Mouse (Mus musculus) liver, adult 2 months (tissue): ENCODE results near the gene Dusp14. TPM values are rescaled to one million over a fixed set of nuclear protein-coding genes. Genes with fewer than 3 reads are reported as not detected.

Experiments used
- DNase-seq: peaks from one replicate; pipeline ENCODE4 v3.0.0-alpha.2; 2011; ENCODE audit warnings: low read depth, low spot score; ENCODE audit errors: extremely low read depth
- H3K27ac ChIP-seq: fragments of 200-500 bp; replicated peaks from 2 replicates; pipeline ENCODE4 v1.5.1; 2012; ENCODE audit warnings: low read depth, mild to moderate bottlenecking, control low read depth, inconsistent platforms, low read length; ENCODE audit not compliant: insufficient read depth
- H3K27me3 ChIP-seq: fragments of 200-500 bp; 2 replicates; pipeline ENCODE4 v1.6.1; 2012; ENCODE audit warnings: mild to moderate bottlenecking, moderate library complexity, low read length, inconsistent platforms; ENCODE audit not compliant: control insufficient read depth, insufficient read depth
- H3K36me3 ChIP-seq: fragments of 200-500 bp; 2 replicates; pipeline ENCODE4 v1.6.1; 2012; ENCODE audit warnings: low read length, inconsistent platforms; ENCODE audit not compliant: control insufficient read depth, insufficient read depth
- H3K4me1 ChIP-seq: fragments of 200-500 bp; 2 replicates; pipeline ENCODE4 v1.6.1; 2011; ENCODE audit warnings: low read length; ENCODE audit not compliant: control insufficient read depth, insufficient read depth
- H3K4me3 ChIP-seq: fragments of 200-500 bp; 2 replicates; pipeline ENCODE4 v1.5.1; 2011; ENCODE audit warnings: low read depth, mild to moderate bottlenecking, control low read depth, low read length, moderate library complexity; ENCODE audit not compliant: insufficient read depth
- H3K79me2 ChIP-seq: fragments of 200-500 bp; 2 replicates; pipeline ENCODE4 v1.6.1; 2012; ENCODE audit warnings: inconsistent platforms, mild to moderate bottlenecking, low read length, moderate library complexity; ENCODE audit not compliant: control insufficient read depth, insufficient read depth
- H3K9ac ChIP-seq: fragments of 200-500 bp; 2 replicates; pipeline ENCODE4 v1.6.1; 2012; ENCODE audit warnings: low read depth, mild to moderate bottlenecking, control low read depth, inconsistent platforms, low read length
- CTCF ChIP-seq: fragments of 200-500 bp; IDR thresholded peaks from 2 replicates; pipeline ENCODE4 v1.5.1; 2011; ENCODE audit warnings: low read depth, low read length, control low read depth
- POLR2A ChIP-seq: fragments of 200-500 bp; IDR thresholded peaks from 2 replicates; pipeline ENCODE4 v1.6.1; 2011; ENCODE audit warnings: low read length, control low read depth; ENCODE audit not compliant: insufficient read depth; ENCODE audit errors: extremely low read depth
- WGBS: fragments of 180-500 bp; shearing (Covaris S2); methylation state at CpG from one replicate; pipeline ENCODE4 v1.1.7; 2018; 5-methylcytosine and 5-hydroxymethylcytosine counted together
- polyA plus RNA-seq: library from polyadenylated mRNA; depleted of rRNA; stranded (reverse); fragments of >200 nt; gene quantifications from 2 replicates; pipeline ENCODE4 v1.2.3, GENCODE M21; 2012
- total RNA-seq: library from RNA; depleted of rRNA; stranded (reverse); fragments of >200 nt; gene quantifications from 2 replicates; pipeline ENCODE4 v1.2.3, GENCODE M21; 2014

Dusp14 gene
- total and polyA plus RNA-seq, 2 experiments: 0.83 to 4.5 TPM

DNA sequence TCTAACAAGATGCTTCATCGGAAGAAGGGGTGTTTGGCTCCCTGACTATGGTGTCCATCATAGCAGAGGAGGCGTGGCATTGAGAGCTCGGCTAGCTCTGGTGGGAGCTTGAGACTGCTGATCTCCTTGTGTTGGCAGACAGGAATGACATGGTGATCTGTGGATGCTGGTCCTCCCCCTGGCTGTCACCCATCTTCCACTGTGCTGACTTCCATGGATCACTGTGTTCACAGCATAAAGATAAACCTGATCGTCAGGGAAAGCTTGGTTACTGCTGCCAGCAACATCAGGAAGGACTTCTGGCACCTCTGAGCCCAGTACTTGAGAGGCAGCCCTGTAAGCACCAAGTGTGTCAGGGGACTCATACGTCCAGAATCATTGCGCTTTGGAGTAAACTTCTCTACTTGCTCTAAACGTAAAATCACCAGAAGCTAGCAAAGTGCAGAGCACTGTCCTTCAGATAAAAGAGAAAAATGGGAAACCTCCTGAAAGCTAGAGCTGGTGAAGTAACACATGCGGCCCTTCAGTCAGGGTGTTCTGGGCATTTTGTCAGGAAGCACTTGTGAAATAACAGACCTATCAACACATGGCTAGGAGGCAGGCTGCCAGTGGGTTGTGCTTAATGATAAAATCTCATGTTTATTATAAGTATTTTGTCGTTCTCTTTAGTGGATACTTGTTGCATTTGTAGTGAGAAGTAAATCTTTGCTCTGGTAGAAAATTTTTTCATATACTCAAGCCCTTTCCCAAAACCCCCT, 40.6 kb downstream of the Dusp14 start:
- no peaks in the 10 kb centered on the region for H3K27me3 ChIP-seq
- WGBS: 36% methylated on average over 9 of the region's 9 CpGs
- DNase-seq: peak; percentile 94
- peak overlapping the region; percentile 29; the same call in 1 of the 2 replicates for H3K27ac ChIP-seq
- H3K79me2 ChIP-seq: no peaks in the 10 kb centered on the region; the same call in 1 of the 2 replicates
- no peak overlapping the region for H3K4me3 ChIP-seq
- peaks cover 23% of the 10 kb centered on the region for H3K4me1 ChIP-seq
- no peak overlapping the region for H3K9ac ChIP-seq
- H3K36me3 ChIP-seq: peaks cover 24% of the 10 kb centered on the region
- TF ChIP-seq POLR2A: no peak
- TF ChIP-seq CTCF: no peak

GRCm38 (mm10) chr11:84027231-84027630, 41.8 kb downstream of the Dusp14 start:
- Histone ChIP-seq H3K4me1 (peaks cover 20% of the 10 kb centered on the region), H3K27ac (no peak overlapping the region), H3K27me3 (no peaks in the 10 kb centered on the region), H3K79me2 (no peaks in the 10 kb centered on the region; the same call in 1 of the 2 replicates), H3K36me3 (peaks cover 30% of the 10 kb centered on the region), H3K4me3 (no peak overlapping the region), H3K9ac (no peak overlapping the region)
- DNase-seq: peak; percentile 40
- WGBS: 39% methylated on average over 5 of the region's 5 CpGs
- TF ChIP-seq POLR2A (no peak), CTCF (no peak)

GRCm38 (mm10) chr11:84016810-84017508, 52.1 kb downstream of the Dusp14 start:
- TF ChIP-seq POLR2A (no peak), CTCF (no peak)
- Histone ChIP-seq H3K27me3 (no peaks in the 10 kb centered on the region), H3K79me2 (peaks cover 10% of the 10 kb centered on the region; the same call in 1 of the 2 replicates), H3K27ac (peak overlapping the region; percentile 41), H3K9ac (no peak overlapping the region), H3K4me3 (no peak overlapping the region), H3K36me3 (peaks cover 19% of the 10 kb centered on the region), H3K4me1 (peaks cover 8% of the 10 kb centered on the region)
- peak; percentile 92 for DNase-seq
- WGBS: 33% methylated on average over 7 of the region's 7 CpGs

DNA sequence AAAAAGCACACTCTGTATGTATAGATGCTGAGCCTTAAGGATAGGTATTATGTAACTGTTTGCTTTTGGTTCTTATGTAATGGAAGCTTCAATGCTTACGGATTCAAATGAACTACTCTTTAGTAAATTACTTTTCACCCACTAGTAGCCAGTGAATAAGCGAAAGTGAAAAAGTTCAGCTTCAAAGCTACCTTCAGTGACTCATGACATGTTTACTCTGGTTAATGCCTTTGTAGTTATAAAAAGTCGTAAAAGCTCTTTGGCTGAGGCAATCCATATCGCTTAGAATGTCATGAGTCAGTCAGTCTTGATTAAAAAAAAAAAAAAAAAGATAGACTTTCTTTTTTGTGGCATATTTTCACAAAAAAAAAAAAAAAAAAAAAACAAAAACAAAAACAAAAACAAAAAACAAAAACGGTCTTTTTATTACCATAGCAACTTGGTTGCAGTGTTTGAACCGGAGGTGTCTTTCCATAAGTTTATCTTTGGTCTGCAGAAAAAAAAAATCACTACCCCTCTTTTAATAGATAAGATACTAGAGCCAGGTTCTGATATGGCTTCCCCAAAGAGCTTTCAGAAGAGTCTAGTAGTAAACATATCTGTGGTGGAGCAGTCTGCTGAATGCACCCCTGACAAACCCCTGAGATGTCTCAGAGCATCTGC, 52.8 kb downstream of the Dusp14 start:
- WGBS: 27% methylated on average over 6 of the region's 6 CpGs
- Histone ChIP-seq H3K9ac (no peak overlapping the region), H3K4me3 (no peak overlapping the region), H3K27me3 (no peaks in the 10 kb centered on the region), H3K36me3 (peaks cover 19% of the 10 kb centered on the region), H3K4me1 (peaks cover 8% of the 10 kb centered on the region), H3K79me2 (peaks cover 10% of the 10 kb centered on the region; the same call in 1 of the 2 replicates), H3K27ac (peak overlapping the region; percentile 41)
- TF ChIP-seq POLR2A (no peak), CTCF (no peak)
- peak; percentile 52 for DNase-seq

DNA sequence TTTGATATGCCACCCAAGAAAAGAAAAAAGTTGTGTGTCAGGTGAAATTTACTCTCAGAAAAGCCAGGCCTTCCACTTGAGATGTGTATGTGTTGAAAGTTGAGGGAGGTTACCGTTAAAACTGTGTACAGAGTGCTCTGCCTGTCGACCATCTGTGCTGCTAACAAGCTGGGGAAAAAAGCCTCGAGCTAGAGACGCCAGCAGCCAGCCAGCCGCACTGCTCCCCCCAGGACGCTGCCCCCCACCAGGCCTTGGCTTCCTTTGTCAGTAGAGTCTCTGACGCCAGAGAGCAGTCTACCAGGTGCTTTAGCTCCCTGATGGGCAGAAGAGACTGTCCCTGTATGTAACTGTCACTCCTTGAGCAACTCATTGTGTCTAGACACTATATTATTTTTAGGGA, 56.0 kb downstream of the Dusp14 start:
- Histone ChIP-seq H3K79me2 (peaks cover 13% of the 10 kb centered on the region; the same call in 1 of the 2 replicates), H3K4me1 (peaks cover 8% of the 10 kb centered on the region), H3K4me3 (no peak overlapping the region), H3K36me3 (peaks cover 23% of the 10 kb centered on the region), H3K27me3 (no peaks in the 10 kb centered on the region), H3K27ac (no peak overlapping the region), H3K9ac (no peak overlapping the region)
- no peak for DNase-seq
- TF ChIP-seq POLR2A: no peak
- TF ChIP-seq CTCF: no peak
- WGBS: 76% methylated on average over 7 of the region's 7 CpGs
